In genomic region chr4:151545452-151545851, GRCm38 (mm10) we compare ENCODE assay signal across 21 mouse cellular contexts.
A peak's percentile ranks its signal among the peaks of the same experiment; 100 is the strongest.
DNase-seq lines count a peak whose midpoint lies in the region; ATAC-seq lines count a peak whose summit lies in the region.
"Had no signal": no experiment of that assay in that cellular context is flagged by ENCODE, and none has a peak within 500 bp of the region (broad histone marks: within the 10 kb centered on the region; RNA-seq: fewer than 3 reads in every experiment).

No protein-coding gene starts in this region.

- DNase-seq in embryonic facial prominence, embryonic 14.5 days (ENCODE audit: low spot score): peak; percentile 23
- DNase-seq in embryonic facial prominence, embryonic 10.5 days (ENCODE audit: low spot score): no peak
- DNase-seq in left cerebral cortex, postnatal 4 days: peak; percentile 46
- DNase-seq in left cerebral cortex, postnatal 14 days (ENCODE audit: low spot score in 2 of 2): no peak
- DNase-seq: adrenal gland, adult 2 months; adrenal gland, postnatal 10 days; adrenal gland, postnatal 25 days; cerebellum, adult 11 months; cerebellum, adult 18-20 months; cerebellum, adult 8-10 months; cerebellum, postnatal 36 days; embryo, embryonic 11 days had no signal

- H3K27ac ChIP-seq in embryonic facial prominence, embryonic 14.5 days (replicated peaks; ENCODE audit: low read depth, low read length): no peak overlapping the region
- H3K27ac ChIP-seq in embryonic facial prominence, embryonic 10.5 days (replicated peaks): no peak overlapping the region
- peak overlapping the region; percentile 30 for H3K27ac ChIP-seq in hindbrain, embryonic 15.5 days (replicated peaks)
- no peak overlapping the region for H3K27ac ChIP-seq in hindbrain, embryonic 12.5 days
- H3K27ac ChIP-seq: embryonic facial prominence, embryonic 12.5 days; embryonic facial prominence, embryonic 15.5 days; forebrain, embryonic 10.5 days; forebrain, embryonic 12.5 days had no signal

- H3K4me3 ChIP-seq in embryonic facial prominence, embryonic 14.5 days (ENCODE audit: low read depth, low read length): no peak overlapping the region
- H3K4me3 ChIP-seq in embryonic facial prominence, embryonic 10.5 days: no peak overlapping the region
- no peak overlapping the region for H3K4me3 ChIP-seq in hindbrain, embryonic 15.5 days
- H3K4me3 ChIP-seq in hindbrain, embryonic 12.5 days: no peak overlapping the region
- H3K4me3 ChIP-seq: embryonic facial prominence, embryonic 12.5 days; embryonic facial prominence, embryonic 15.5 days; erythroblast, embryonic 14.5 days; forebrain, embryonic 10.5 days; forebrain, embryonic 12.5 days had no signal

- H3K4me1 ChIP-seq in embryonic facial prominence, embryonic 14.5 days (ENCODE audit: control insufficient read depth, insufficient read depth, low read length): no peaks in the 10 kb centered on the region
- peaks cover 11% of the 10 kb centered on the region for H3K4me1 ChIP-seq in embryonic facial prominence, embryonic 10.5 days
- H3K4me1 ChIP-seq in hindbrain, embryonic 15.5 days (replicated peaks): peaks cover 18% of the 10 kb centered on the region
- H3K4me1 ChIP-seq in hindbrain, embryonic 12.5 days: peaks cover 19% of the 10 kb centered on the region
- H3K4me1 ChIP-seq: embryonic facial prominence, embryonic 12.5 days; embryonic facial prominence, embryonic 15.5 days had no signal

- intact Hi-C loops in left cerebral cortex, postnatal 4 days (cut with DNase I): no loop called here
- intact Hi-C loops in left cerebral cortex, postnatal 14 days (cut with DNase I): no loop called here

- no peaks in the 10 kb centered on the region for H3K27me3 ChIP-seq in embryonic facial prominence, embryonic 14.5 days (replicated peaks; ENCODE audit: control insufficient read depth, insufficient read depth, low read length)
- H3K27me3 ChIP-seq in embryonic facial prominence, embryonic 10.5 days (replicated peaks; ENCODE audit: low read depth, poor library complexity, severe bottlenecking): peaks cover 3% of the 10 kb centered on the region; the same call in 1 of the 2 replicates
- H3K27me3 ChIP-seq in hindbrain, embryonic 15.5 days: no peaks in the 10 kb centered on the region
- no peaks in the 10 kb centered on the region for H3K27me3 ChIP-seq in hindbrain, embryonic 12.5 days
- H3K27me3 ChIP-seq: embryonic facial prominence, embryonic 12.5 days; embryonic facial prominence, embryonic 15.5 days; forebrain, embryonic 12.5 days had no signal

- H3K9ac ChIP-seq in embryonic facial prominence, embryonic 14.5 days (ENCODE audit: low read depth, low read length): no peak overlapping the region
- H3K9ac ChIP-seq in hindbrain, embryonic 15.5 days: no peak overlapping the region
- H3K9ac ChIP-seq in hindbrain, embryonic 12.5 days: no peak overlapping the region
- H3K9ac ChIP-seq: embryonic facial prominence, embryonic 12.5 days; embryonic facial prominence, embryonic 15.5 days; forebrain, embryonic 12.5 days had no signal

- H3K4me2 ChIP-seq in embryonic facial prominence, embryonic 14.5 days (ENCODE audit: low read depth, low read length): no peak overlapping the region
- no peak overlapping the region for H3K4me2 ChIP-seq in hindbrain, embryonic 15.5 days
- no peak overlapping the region for H3K4me2 ChIP-seq in hindbrain, embryonic 12.5 days (replicated peaks)
- H3K4me2 ChIP-seq: embryonic facial prominence, embryonic 12.5 days; embryonic facial prominence, embryonic 15.5 days; forebrain, embryonic 12.5 days had no signal

- 90% methylated on average over 3 of the region's 3 CpGs for WGBS in embryonic facial prominence, embryonic 14.5 days
- WGBS in embryonic facial prominence, embryonic 10.5 days: 89% methylated on average over 3 of the region's 3 CpGs
- WGBS in hindbrain, embryonic 15.5 days: 64% methylated on average over 3 of the region's 3 CpGs
- 83% methylated on average over 3 of the region's 3 CpGs for WGBS in hindbrain, embryonic 12.5 days

- no peak for ATAC-seq in embryonic facial prominence, embryonic 14.5 days (ENCODE audit: low read depth)
- no peak for ATAC-seq in hindbrain, embryonic 15.5 days (ENCODE audit: low FRiP score, low read depth)
- ATAC-seq in hindbrain, embryonic 12.5 days (ENCODE audit: low FRiP score): no peak
- ATAC-seq: forebrain, embryonic 14.5 days; forebrain, embryonic 16.5 days had no signal

- no peaks in the 10 kb centered on the region for H3K36me3 ChIP-seq in embryonic facial prominence, embryonic 14.5 days (ENCODE audit: control insufficient read depth, insufficient read depth, low read length)
- no peaks in the 10 kb centered on the region for H3K36me3 ChIP-seq in embryonic facial prominence, embryonic 10.5 days (replicated peaks)
- no peaks in the 10 kb centered on the region for H3K36me3 ChIP-seq in hindbrain, embryonic 15.5 days
- no peaks in the 10 kb centered on the region for H3K36me3 ChIP-seq in hindbrain, embryonic 12.5 days
- H3K36me3 ChIP-seq: embryonic facial prominence, embryonic 12.5 days; embryonic facial prominence, embryonic 15.5 days; forebrain, embryonic 10.5 days; forebrain, embryonic 12.5 days had no signal

- no peaks in the 10 kb centered on the region for H3K9me3 ChIP-seq in embryonic facial prominence, embryonic 14.5 days (ENCODE audit: control insufficient read depth, low read length)
- H3K9me3 ChIP-seq in embryonic facial prominence, embryonic 10.5 days: no peaks in the 10 kb centered on the region
- H3K9me3 ChIP-seq in hindbrain, embryonic 15.5 days: no peaks in the 10 kb centered on the region
- H3K9me3 ChIP-seq in hindbrain, embryonic 12.5 days (replicated peaks): no peaks in the 10 kb centered on the region
- H3K9me3 ChIP-seq: embryonic facial prominence, embryonic 12.5 days; embryonic facial prominence, embryonic 15.5 days; forebrain, embryonic 10.5 days; forebrain, embryonic 12.5 days had no signal

Comparison
In these comparisons a context has a peak if more than half of its experiments do, and no peak if none do; other contexts are left out.
1. DNase-seq: peak in embryonic facial prominence, embryonic 14.5 days (single experiment) and left cerebral cortex, postnatal 4 days (single experiment); none in embryonic facial prominence, embryonic 10.5 days (single experiment) and left cerebral cortex, postnatal 14 days (0 of 2).